Mouse (Mus musculus) 416B (cell line): ENCODE results near the gene Cuedc2.
A peak's percentile ranks its signal among the peaks of the same experiment; 100 is the strongest.

Experiments
- DNase-seq: peaks from one replicate; pipeline ENCODE4 v3.0.0; 2011; ENCODE audit warnings: low read depth

Gene Cuedc2

GRCm38 (mm10) chr19:46321101-46321943 is 17.2 kb downstream of the Cuedc2 start:
- DNase-seq = no peak

GRCm38 (mm10) chr19:46320076-46320785 is 18.3 kb downstream of the Cuedc2 start:
- DNase-seq = no peak

- DNase-seq = peak; percentile 69
Observed at GRCm38 (mm10) chr19:46318586-46319378, 19.7 kb downstream of the Cuedc2 start.

- DNase-seq = no peak
Observed at GRCm38 (mm10) chr19:46318031-46318471, 20.5 kb downstream of the Cuedc2 start.

GRCm38 (mm10) chr19:46317546-46317885 is 21.0 kb downstream of the Cuedc2 start:
- DNase-seq = no peak

GRCm38 (mm10) chr19:46316846-46317545 is 21.5 kb downstream of the Cuedc2 start:
- DNase-seq = no peak

- DNase-seq = no peak
Observed at GRCm38 (mm10) chr19:46315752-46316610, 22.5 kb downstream of the Cuedc2 start.

- DNase-seq = peak; percentile 57
Observed at GRCm38 (mm10) chr19:46314872-46315742, 23.4 kb downstream of the Cuedc2 start.

- DNase-seq = no peak
Observed at GRCm38 (mm10) chr19:46314151-46314601, 24.3 kb downstream of the Cuedc2 start.

- no peak for DNase-seq
Observed at GRCm38 (mm10) chr19:46313591-46313990, 24.9 kb downstream of the Cuedc2 start.

GRCm38 (mm10) chr19:46313116-46313515 is 25.4 kb downstream of the Cuedc2 start:
- DNase-seq = no peak

- no peak for DNase-seq
Observed at GRCm38 (mm10) chr19:46312566-46312965, 25.9 kb downstream of the Cuedc2 start.

- DNase-seq = no peak
Observed at GRCm38 (mm10) chr19:46311341-46311740, 27.2 kb downstream of the Cuedc2 start.

GRCm38 (mm10) chr19:46310312-46310865 is 28.1 kb downstream of the Cuedc2 start:
- no peak for DNase-seq

GRCm38 (mm10) chr19:46309651-46310305 is 28.7 kb downstream of the Cuedc2 start:
- no peak for DNase-seq

GRCm38 (mm10) chr19:46308706-46309435 is 29.6 kb downstream of the Cuedc2 start:
- no peak for DNase-seq

- DNase-seq = no peak
Observed at GRCm38 (mm10) chr19:46308303-46308702, 30.2 kb downstream of the Cuedc2 start.

- DNase-seq = no peak
Observed at GRCm38 (mm10) chr19:46307781-46308180, 30.7 kb downstream of the Cuedc2 start.
